Mouse (Mus musculus): ENCODE measurements at regions not wholly inside any gene's neighbourhood (a gene's known extent, or its start where the extent isn't known, plus 50 kb on each side); places are given as distances from the start of the nearest gene placed in this dataset.
A peak's percentile ranks its signal among the peaks of the same experiment; 100 is the strongest.
"Not testable (repeated sequence)": the region's sequence is repeated elsewhere in the genome, so short reads cannot be mapped to it uniquely, and the experiment has no call there.

DNA sequence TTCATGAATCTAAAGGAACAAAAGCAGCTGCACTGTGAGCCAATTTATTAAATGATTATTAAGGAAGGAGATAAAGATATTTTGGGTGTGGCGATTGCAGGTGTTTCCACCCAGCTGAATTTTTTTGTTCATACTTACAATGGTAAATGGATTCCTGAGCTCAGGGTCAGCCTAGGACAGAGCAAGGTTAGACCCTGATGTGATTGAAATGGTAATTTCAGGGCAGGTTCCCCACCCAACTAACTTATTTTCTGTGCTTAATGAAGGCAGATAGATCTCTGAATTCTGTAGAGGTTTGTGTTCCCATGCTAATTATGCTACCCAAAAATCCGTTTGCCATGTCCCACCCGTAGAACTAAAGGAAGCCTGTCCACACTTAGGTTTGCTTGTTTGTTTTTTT lies 258.8 kb upstream of the St6gal2 start:
- DNase-seq (ENCODE audit: low spot score in 2 of 2) = no peak

DNA sequence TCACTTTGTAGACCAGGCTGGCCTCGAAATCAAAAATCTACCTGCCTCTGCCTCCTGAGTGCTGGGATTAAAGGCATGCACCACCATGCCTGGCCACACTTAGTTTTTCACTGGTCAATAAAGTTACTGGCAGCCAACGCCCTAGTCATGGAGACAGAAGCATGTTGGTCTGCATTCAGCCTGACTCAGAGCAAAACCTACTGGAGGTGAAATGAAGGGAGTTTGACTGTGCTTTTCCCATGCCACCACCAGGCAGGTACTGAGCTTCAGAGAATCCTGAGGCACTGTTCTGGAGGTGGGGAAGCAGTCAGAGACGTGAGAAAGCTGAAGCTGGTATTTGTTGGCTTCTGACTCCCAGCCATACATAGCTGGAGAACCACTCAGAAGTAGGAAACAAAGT lies 258.4 kb upstream of the St6gal2 start:
- DNase-seq (ENCODE audit: low spot score in 2 of 2) = no peak

DNA sequence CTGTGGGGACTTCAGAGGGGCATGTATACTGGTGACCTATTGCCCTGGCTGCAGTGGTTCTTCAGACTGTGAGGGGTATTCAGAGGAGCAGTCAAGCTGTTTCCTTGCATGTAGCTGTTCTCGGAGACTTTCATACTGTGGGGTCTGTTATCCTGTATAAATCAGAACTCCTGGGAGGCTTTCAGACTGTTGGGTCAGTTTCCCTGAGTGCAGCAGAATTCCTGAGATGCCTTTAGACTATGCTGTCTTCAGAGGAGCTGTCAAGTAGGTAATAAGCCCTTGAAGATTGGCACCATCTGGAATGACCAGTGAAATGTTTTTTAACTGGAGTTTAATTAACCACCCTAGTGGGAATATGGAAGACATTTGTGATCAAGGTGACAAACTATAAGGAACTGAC lies 238.6 kb upstream of the St6gal2 start:
- DNase-seq (ENCODE audit: low spot score in 2 of 2) = no peak

DNA sequence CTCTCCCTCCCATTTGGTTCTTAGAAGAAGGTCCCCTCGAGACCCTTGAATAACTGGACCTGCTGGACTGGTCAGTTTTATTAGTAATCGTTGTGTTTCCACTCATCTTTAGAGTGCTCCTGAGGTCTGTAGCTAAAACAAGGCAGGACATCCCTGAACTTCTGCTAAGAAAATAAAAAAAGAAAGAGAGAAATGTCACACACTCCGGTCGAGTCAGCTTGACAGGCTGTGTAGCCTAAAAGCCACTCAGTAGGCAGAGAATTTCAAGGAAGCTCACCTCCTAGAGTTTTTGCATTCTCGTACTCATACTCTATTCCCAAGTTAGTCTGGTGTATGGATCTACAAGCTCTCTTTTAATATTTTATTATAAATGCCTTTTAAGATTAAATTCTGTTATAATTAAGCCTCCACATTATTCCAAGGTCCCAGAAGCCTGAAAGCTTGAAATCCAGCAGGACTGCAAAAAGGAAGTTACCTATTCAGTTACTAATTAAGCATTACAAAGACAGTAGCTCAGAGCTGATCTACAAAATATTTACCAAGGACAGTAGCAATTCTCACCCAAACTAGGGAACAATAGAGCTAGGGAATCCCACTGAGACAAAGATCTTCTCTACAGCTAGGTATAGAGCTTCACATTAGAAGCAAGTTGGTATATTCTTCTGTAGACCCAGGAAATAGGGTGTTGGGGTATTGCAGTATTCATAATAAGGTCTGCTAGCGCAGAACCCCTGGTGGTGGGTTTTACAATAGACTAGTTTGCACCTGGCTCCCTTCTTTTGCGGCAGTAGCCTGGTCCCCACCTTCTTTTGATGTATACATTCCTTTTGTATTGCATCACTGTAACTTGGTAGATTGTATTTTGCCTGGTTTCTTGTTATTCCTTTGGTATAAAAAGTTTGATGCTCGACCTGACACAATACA lies 226.7 kb upstream of the St6gal2 start:
- DNase-seq (ENCODE audit: low spot score in 2 of 2) = not testable (repeated sequence)

DNA sequence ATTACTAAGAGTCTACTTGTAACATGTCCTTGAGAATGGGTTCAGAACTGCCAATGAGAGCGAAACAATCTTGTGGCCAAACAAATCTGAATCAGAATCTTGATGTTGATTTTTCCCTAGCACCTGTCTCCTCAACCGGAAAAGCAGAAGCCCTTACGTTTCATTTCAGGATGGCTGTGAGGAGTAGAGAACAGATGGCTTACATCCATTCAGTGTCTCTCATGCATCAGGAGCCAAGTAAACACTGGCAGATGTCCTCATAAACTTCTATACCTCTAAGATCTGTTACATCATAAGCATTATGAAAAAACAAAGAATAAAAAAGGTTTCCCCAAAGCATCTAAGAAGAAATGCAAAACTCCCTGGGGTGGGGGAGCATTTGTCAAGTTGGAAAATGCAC lies 221.1 kb upstream of the St6gal2 start:
- DNase-seq (ENCODE audit: low spot score in 2 of 2) = peak; percentile 1 to 15

DNA sequence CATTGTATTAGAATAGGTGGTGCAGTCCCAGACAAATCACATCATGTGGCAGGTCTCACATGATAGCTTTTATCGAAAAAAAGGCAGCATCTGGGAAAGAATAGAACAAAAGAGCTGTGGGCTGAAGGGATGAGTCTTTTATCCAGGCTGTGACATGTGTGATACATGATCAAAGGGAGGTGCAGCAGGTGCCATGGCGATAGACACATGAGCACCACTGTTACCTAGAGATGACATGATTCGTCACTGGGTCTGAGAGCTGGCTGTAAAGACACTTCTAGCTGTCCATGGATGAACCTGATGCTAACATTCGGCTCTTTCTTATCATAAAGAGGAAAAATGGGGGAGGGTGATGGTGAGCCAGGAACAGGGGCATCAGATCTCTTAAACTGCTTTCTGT lies 210.9 kb upstream of the St6gal2 start:
- no peak for DNase-seq (ENCODE audit: low spot score in 2 of 2)

DNA sequence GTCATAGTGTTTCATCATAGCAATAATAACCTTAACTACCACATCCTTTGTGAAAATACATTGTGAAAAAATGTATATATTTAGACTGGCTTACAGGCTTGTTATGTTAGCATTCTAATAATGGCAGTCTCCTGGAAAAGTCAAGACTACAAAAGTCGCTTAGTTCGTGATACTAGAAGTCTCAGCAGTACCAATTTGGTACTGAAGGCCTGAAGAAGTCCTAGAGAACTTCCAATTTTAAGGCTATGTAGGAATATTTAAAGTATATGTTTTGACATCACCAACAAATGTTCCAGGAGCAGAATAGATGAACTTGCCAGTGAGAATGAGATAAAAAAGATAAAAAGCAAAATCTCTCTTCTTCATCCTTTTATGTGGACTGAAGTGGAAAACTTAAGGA lies 182.5 kb upstream of the St6gal2 start:
- no peak for DNase-seq (ENCODE audit: low spot score in 2 of 2)

GRCm38 (mm10) chr17:55276541-55276940 lies 168.6 kb upstream of the St6gal2 start:
- DNase-seq (ENCODE audit: low spot score in 2 of 2) = no peak

DNA sequence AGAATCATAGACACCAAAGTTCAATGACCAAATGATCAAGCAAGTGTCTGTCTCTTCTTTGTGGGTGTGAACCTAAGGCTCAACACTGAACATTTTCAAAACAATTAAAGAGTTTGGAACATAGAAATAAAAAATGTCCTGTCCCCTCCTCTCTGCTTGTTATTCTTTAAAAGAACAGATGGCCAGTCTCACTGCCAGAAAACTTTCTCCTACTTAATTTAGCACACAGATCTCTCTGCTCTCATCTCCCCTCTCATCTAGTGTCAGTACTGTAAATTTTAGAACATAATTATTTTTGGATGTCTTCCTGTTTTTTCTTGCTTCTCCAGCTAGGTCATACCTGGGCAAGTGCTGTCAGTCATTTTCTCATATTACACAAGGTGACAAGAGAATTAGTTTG lies 163.9 kb upstream of the St6gal2 start:
- peak in 1 of 2 experiments; percentile 74 for DNase-seq (ENCODE audit: low spot score in 2 of 2)

GRCm38 (mm10) chr17:55288589-55288988 lies 156.6 kb upstream of the St6gal2 start:
- no peak for DNase-seq (ENCODE audit: low spot score in 2 of 2)

- DNase-seq (ENCODE audit: low spot score in 2 of 2) = peak; percentile 39 to 65
These were observed 152.5 kb upstream of the St6gal2 start for GRCm38 (mm10) chr17:55292656-55293055.

DNA sequence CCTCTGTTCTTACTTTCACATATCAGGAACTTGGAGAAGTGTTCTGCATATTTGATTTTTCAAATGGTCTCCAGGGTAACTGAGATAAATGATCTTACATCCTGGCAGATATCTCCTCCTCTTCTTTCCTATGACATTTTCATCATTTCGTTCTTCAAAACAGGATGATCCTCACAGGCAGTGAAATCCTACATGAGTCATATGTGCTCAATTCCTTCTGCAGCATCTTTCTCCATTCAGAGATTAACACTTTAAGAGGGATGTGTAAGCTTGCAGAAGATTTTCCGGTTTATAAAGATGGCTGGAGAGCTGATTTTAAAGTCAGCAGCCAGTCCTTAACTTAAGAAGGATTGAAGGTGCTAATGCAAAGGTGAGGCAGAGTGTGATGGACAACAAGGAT lies 148.5 kb upstream of the St6gal2 start:
- no peak for DNase-seq (ENCODE audit: low spot score in 2 of 2)

- no peak for DNase-seq (ENCODE audit: low spot score in 2 of 2)
These were observed 146.3 kb upstream of the St6gal2 start for GRCm38 (mm10) chr17:55298852-55299251.

GRCm38 (mm10) chr17:55320959-55321358 lies 124.2 kb upstream of the St6gal2 start:
- DNase-seq (ENCODE audit: low spot score in 2 of 2) = no peak

GRCm38 (mm10) chr17:55359305-55359704 lies 85.9 kb upstream of the St6gal2 start:
- DNase-seq (ENCODE audit: low spot score in 2 of 2) = no peak

- no peak for DNase-seq (ENCODE audit: low spot score in 2 of 2)
These were observed 78.1 kb upstream of the St6gal2 start for GRCm38 (mm10) chr17:55367064-55367463.

DNA sequence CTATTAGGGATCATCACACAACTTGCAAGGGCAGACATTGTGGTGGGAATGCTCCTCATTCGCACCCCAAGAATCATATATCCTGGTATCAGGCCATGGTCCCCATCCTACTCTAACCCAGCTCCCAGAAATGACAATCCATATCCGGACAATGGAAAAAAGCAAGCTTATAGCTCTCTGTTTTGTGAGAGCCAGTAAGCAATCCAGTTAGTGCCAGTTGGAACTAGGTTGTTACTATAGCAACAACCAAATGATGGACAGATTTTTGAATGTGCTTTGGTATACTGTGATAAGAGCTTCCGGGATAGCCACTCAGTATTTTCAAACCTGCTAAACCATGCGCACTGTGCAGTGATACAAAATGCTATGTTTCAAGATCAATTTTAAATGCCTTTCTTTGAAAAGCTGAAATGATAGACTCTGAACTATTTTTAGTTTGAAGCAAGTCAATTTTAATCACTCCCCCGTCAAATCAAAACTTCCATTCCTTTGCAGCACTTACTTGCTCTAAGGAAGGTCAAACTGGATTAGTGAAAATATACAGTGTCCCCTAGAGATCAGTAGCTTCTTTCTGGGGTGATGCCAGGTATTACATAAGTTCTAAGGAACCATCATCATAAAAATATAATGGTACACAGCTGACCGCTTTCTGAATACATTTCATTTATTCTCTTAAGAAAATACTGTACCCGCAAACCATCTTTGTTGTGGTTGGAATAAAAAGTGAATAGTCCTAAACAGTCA lies 77.5 kb upstream of the St6gal2 start:
- DNase-seq (ENCODE audit: low spot score in 2 of 2) = peak; percentile 3 to 24
